Mouse (Mus musculus): ENCODE data around the gene Ints6.

Ints6 gene

DNA sequence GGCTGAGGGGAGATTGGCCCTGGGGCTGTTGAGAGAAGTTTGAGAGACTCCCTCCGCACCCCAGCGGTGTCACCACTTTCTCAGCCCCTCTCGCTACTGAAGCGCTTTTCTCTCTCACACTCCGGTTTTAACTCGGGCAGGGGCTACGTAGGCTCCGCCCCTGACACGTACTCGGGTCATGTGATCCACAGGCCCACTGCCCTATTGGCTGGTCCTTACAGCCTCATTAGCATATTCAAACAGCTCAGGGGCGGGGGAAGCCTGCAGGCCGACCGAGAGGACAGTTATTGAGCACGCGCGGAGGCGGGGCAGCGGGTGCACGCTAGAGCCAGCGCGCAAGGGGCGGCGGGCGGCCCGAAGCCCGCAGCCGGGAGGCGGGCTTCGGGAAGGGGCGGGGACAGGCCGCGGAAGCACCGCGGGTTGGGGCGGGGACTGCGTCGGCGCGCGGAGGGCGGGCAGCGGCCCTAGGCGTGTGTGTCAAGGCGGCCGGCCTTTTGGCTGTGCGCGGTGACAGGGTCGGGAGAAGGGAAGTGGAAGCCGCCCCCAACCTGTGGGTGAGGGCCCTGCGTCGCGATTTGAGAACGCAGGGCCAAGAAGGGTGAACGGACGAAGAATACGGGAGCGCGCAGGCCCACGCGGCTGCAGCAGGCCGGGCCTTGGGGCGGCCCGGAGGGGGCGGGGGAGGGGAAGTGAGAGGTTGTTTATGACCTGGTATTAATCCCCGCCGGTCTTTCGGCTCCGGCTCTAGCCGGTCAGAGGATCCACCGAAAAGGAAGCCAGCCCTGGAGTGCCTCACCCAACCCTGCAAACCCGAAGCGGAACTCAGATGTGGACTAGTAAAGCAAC is at the start of gene Ints6:
Gene Ints6, minus strand, starts transcription at position 134 of the 846 bp plus-strand sequence.
- DNase-seq (ENCODE audit: low read depth, low spot score) = peak; percentile 100

DNA sequence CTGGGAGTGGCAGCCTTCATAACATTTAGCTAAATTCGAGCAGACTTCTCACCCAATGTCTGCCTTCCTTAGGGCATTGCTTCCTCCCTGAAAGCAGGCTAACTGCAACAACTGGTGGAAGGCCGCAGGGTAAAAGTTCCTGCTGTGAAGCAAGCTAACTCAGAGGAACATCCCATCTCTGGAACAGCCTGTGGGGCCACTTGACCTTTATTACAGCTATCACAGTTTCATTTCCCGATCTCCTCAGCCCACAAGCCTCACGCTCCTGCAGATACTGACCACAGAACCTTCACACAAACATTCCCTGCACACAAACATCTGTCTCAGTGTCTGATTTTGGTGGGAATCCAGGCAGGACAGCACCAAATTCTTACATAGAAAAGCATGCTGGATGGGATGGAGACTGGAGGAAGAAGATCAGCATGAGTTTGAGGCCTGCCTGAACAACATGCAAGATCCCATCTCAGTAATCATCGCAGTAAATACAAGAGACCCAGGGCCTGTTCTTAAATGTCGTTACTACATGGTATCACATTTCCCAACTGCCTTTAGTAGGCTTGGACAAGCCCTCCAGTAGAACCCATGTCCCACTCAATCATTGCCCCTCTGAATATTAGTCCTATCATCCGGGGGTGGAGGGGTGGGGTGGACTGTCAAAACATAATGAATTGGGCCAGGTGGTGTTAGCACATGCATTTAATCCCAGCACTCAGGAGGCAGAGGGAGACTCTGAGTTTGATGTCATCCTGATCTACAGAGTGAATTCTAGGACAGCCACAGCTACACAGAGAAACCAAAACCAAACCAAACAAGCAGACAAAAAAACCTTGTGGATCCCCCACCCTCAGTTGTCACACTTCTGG is 47.9 kb upstream of the Ints6 start:
- DNase-seq (ENCODE audit: low read depth, low spot score) = no peak

DNA sequence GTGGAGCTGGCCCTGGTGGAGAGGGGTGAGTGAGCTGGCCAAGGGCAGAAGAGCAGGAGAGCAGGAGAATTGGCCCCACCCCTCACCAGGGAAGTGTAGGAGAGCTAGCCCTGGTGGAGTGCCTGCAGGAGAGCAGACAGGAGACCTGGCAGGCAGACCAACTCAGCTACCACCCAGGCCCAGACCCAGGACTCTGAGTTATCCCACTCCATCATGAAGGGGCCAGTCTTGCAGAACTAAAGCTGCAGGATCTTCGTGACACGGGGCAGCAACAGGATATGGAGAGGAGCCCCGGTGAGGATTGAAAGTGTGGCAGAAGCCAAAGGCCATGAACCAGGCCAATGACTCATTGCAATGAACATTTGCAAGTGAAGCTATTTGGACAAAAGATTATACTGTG is 46.0 kb upstream of the Ints6 start:
- DNase-seq (ENCODE audit: low read depth, low spot score) = no peak

DNA sequence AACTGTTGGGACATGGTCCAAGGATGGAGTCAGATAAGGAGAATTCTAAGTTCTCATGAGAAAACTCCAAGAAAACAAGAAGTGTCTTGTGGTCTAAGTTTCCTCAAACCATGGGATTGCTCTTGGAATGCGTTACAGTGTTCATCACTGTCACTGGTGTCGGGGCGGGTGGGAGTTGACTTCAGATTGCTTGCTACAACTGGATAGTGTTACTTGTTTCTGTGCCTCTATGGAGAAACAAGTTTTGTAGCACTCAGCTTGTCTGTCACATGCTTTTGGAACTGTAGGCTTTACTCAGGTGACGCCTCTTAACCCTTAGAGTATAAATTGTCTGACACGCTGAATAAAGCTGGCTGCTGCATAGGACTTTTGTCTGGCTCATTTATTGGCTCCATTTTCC is 42.2 kb upstream of the Ints6 start:
- no peak for DNase-seq (ENCODE audit: low read depth, low spot score)

DNA sequence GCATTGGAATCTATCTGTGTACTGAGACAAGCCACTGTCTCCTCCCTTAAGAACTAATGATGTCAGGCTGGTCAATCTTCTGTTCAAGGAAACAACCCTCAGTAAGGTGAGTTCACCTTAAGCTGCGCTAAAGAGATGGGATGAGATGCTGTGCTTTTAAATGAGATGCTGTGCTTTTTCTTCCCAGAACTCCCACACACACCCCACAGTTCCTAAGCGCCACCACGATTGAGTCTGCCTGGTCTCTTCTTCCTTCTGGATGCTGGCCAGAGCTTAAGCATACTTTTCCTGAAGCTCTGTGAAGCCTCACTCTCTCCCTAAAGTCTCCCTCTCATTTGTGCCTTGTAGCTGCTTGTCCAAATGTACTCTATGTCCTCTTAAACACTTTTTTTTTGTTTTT is 39.8 kb upstream of the Ints6 start:
- DNase-seq (ENCODE audit: low read depth, low spot score) = no peak

DNA sequence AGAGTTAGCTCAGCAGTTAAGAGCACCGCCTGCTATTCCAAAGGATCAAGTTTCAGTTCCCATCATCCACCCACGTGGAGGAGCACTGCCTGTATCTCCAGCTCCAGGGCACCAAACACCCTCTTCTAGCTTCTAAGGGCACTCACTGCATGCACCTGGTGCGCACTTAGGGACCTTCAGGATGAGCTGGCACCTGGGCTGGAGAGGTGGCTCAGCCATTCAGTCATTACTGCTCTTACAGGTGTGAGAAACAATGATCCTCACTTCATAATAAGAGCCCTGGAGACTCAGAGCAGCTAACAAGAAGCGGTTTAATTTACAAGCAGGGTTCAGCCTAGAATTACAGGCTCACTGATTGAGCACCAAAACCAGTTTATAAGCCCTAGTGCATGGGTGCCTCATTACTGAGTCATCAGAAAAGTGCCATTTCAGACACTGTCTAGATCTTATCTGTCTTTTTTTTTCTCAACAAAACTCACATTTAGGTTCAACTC is 37.7 kb upstream of the Ints6 start:
- peak; percentile 50 for DNase-seq (ENCODE audit: low read depth, low spot score)

DNA sequence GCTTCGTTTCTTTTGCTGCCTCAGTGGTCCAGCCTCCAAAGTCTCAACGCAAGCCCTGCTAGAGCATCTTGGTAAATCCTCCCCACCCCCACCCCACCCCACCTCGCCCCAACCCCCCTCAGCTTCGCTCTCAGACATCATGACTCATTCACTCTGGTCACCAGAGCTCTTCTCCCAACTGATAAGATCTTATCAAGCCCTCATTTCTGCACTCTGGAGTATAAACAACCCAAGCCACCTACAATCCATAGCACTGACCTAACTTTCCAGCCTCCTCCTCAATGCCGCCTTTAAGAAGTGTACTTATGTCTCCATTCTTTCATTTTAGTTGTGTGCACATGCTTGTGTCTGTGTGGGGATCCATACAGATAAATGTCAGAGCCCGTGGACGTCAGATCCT is 34.8 kb upstream of the Ints6 start:
- no peak for DNase-seq (ENCODE audit: low read depth, low spot score)

DNA sequence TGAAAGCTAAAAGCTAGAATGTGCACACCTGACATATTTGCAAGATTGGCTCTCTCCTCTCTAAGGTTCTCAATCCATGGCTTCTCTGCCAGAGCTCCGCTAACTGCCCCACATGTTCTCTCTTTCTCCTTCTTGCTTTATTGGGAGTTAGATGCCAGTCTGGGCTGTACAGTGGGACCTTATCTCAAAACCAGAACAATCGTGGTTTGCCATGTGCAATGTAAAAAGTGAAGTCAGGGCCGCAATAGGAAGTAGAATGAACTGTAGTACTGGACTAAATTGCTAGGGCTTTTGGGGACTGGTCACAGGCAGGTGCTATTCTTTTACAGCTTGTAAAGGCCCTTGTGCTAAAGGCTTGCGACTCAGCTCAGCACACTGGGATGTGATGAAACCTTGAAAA is 28.3 kb upstream of the Ints6 start:
- DNase-seq (ENCODE audit: low read depth, low spot score) = no peak

DNA sequence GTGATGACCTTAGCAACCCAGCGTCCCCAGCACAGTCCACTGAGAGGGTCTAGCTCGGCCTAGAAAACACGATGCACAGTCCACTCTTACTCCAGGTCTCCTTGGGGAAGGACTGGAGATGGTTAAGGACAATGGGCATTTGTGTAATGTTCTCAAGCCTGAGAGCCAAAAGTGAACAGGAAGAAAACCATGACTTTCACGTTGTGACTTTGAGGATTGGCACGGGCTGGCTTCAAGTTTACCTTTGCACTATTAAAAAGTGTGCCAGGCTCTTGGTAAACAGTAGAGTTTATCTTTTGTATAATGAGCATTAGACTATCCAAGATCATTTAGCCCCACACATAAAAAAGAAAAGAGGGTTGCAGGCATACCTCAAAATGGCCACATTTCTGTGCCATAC is 22.0 kb upstream of the Ints6 start:
- DNase-seq (ENCODE audit: low read depth, low spot score) = no peak

DNA sequence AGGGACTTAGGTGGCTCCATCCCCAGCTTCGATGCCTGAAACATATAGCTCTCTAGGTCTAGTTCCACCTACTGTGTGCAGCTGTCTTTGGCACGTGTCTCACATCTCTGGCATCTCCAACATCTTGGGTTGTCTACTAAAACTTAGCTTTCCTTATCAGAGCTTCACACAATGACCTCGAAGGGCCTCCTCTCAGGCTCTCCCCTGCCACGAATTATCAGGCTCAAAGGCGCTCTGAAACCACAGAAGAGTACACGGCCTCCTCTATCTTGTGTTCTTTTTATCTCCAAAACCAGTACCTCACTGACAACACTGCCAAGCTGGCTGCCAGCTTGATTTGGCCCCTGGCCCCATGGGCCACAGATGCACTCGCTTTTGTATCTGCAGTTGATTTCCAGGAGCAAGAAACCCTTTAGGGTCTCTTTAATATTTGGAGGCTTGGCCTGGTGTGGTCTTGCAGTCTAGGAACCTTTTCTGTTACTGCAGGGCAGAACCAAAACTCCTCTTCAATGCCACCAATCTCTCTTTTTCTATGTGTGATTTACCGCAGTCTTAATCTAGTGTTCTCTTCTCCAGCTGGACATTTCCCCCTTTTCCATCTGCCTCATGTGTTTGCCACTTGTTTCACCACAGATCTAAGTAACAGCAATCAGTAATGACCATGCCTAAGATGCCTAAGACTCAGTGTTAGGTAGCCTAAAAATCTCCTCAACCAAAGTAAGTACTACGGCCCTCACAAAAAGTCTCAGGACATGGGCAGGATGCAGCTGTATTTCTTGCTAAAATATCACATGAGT is 19.7 kb upstream of the Ints6 start:
- DNase-seq (ENCODE audit: low read depth, low spot score) = no peak

DNA sequence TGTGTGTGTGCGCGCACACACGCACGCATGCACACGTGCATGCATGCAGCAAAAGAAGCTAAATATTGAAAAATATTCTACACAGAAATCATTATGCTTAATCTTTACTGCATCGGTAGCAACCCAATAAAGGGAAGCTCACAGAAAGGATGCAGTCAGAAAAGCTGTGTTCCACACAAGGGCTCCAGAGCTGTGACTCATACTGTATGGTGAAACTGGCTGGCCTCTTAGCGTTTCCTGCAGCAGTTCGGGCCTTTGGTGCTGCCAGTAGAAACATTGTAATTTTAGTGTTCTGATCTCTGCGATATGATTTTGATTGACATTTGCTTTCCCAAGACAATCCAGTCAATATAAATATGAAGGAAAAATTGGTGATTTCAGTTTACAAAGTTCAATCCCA is 17.1 kb upstream of the Ints6 start:
- DNase-seq (ENCODE audit: low read depth, low spot score) = no peak

DNA sequence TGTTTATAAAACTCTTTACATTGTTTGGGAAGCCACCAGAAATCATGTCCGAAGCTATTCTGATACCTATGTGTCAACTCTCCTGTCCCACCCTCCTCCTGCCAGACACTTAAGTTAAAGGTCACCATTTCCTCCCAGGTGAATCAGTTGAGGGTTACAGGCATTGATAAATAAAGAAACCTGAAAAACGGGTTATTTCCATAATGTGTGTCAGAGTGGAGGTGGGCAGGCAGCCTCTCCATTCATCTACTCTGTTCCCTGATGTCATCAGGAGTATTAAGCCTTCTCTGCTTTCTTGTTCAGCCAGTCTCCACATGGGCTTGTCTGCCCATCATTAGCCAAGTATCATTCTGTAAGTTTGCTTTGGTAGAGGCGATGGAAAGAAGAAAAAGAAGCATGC is 14.1 kb upstream of the Ints6 start:
- no peak for DNase-seq (ENCODE audit: low read depth, low spot score)

DNA sequence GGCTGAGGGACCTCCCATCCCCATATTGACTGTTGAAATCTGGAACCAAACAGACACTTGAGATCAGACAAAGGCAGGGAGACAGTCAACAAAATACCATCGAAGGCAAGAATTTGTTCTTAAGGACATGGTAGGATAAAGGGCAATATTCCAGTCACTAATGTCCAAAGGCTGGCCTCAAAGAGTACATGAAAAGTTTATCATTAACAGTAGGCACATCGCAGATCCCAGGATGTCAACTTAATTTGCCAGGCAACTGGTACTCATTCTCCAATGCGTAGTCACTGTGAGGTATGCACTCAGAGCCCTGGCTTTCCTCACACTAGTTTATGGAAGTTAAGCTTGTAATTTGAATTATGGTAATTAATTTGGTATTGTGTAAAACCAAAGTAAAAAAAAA is 13.3 kb upstream of the Ints6 start:
- no peak for DNase-seq (ENCODE audit: low read depth, low spot score)

DNA sequence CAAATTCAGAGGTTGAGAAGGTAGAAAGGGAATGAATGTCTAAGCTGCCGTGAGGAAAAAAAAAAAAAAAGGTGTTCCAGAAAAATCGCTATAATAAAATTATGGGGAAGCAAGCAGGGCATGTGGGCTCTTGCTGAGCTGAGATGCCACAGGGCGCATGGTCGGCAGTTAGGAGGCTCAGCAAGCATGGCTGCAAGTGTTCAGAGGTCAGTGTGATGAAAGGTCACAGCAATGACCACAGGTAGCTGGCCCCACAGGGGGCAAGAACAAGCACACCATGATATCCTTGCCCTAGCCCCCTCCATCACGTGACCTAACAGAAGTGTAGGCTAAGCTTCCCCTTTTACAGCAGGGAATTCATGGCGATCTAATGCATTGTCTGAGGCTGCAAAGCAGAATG is 12.8 kb upstream of the Ints6 start:
- DNase-seq (ENCODE audit: low read depth, low spot score) = peak; percentile 46

DNA sequence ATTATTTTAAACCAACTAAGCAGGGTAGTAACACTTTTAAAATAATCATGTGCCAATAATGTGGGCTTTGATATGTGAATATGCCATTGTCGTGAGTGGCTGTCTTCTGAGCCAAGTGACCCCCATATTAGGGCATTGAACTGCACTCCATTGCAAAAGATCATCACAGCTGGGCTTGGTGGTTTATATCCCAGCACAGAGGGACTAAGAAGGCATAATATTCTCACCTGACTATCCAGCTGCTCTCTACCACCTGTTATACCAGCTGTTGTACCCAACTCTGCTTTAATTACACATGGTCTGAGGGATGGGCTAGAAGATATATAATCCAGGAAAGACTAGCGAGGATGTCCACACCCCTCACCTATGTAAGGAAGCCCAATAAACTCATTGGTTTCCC is 4.4 kb upstream of the Ints6 start:
- DNase-seq (ENCODE audit: low read depth, low spot score) = no peak

DNA sequence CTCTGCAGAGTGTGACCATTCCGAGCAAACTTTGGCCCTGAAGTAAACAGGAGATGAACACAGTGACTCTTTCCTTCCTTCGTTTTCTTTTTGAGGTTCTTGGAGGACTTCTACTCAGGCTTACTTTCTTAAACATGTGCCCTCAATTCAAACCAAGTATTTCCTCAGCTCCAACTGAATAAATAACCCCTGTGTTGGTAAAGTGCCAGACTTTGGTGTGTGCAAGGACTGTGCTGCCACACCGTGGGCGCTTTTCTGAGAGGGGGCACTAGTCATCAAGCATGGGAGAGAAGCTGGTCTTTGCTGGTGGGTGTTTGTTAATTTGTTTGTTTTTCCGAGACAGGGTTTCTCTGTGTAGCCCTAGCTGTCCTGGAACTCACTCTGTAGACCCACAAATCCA is 3.4 kb upstream of the Ints6 start:
- DNase-seq (ENCODE audit: low read depth, low spot score) = no peak

DNA sequence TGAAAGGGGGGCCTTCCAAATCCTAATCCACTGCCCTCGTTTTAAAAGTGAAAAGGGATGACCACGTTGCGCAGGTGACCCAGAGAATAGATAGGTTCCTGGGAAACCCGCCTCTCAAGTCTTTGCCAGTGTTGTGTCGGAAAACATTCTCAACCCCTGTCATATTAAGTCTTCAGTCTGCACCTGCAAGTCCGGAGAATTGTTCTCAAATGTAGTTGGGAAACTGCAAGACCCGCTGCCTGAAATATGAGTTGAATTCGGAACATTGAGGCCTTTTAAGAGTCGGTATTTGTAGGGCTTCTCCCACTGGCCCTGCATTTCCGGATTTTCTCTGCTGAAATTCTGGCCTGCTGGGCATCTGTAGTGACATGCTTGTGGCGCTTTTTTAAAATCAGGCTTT is 974 bp upstream of the Ints6 start:
- DNase-seq (ENCODE audit: low read depth, low spot score) = no peak

DNA sequence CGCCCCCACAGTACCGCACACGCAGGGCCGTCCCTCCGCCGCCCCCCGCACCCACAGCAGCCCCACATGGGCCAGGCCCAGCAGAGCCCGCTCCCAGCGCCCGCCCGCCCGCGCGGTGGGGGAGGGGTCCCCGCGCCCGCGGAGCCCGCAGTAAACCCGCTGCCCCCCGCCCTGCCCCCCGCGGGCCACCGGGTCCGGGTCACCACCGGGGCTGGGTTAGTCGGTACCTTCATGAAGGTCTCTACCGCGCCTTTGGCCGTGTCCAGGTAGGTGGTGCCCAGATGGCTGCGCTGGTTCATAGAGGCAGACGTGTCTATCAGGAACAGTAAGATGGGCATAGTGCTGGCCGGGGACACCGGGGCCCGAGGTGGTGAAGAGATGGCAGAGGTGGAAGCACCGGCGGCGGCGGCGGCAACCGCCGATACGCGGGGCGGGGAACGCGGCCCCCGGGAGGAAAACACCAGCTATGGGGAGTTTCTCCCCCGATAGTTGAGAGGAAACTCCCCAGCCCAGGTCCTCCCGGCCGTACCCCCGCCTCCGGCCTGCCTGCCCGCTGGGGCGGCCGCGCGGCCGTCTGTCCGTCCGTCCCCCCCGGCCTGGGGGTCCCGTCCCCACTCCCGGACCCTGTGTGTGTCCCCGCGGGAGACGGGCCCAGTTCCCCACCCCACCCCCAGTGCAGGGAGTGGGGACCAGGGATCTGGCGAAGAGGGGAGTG is 491 bp downstream of the Ints6 start:
- DNase-seq (ENCODE audit: low read depth, low spot score) = peak; percentile 17

DNA sequence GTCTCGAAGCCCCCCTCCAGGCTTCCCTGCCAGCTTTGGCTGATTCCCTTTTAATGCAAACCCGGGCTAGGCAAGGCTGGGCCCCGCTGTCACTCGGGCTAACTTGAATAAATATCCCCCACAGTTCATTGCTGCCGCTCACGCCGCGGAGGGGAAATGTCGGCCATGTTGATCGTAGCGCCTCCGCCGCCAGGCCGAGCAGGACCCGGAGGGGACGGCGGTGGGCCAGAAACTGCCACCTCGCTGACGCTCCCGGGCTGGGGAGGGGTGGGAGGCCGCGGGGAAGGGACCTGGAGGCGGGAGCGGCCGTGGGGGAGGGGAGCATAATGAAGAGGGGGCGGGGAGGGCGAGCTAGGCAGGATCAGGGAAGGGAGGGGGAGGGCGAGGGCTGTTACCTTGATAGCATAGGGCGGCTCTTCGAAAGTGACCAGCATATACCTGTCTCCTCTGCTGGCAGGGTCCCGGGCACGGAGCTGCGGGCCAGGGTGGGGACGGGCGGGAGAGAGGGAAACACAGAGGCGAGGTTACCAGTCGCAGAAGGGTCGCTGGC is 1.1 kb downstream of the Ints6 start:
- peak; percentile 81 for DNase-seq (ENCODE audit: low read depth, low spot score)

DNA sequence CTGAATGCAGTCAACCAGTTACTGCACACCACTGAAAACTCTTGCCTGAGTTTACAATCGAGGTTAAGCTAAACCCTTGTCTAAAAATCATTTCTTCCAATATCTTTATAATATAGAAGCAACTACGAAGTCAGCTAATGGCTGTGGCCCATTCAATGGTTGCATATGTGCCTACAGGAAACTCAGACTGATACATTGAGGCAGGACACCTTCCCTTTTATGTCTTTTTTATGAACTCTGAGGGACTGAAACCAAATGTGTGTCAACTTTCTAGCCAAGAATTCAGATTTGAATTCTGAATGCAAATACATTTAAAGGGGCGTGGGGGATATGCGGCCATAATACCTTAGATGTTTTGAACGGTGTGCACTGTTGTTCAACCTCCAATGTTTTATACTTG is 2.3 kb downstream of the Ints6 start:
- no peak for DNase-seq (ENCODE audit: low read depth, low spot score)

DNA sequence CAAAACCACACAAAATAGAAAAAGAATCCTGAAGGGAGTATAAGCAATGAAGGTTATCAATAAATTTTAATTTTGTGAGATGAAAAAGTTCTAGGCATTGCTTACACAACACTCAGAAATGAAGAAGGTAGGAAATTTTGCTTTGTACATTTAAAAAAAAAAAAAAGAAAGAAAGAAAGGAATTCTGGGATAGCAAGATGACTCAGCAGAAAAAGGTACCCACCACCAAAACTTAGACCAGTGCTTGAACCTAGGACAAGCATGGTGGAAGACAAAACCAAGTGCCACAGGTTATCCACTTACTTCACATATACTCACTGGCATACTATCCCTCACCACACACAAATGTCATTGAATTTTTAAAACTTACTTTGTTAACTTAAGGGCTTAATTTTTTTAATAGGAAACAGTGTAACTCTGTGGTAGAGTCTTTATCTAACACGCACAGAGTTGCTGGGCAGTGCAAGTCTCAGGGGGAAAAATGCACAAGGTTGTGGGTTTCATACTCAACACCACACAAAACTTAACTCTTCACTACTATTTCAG is 5.8 kb downstream of the Ints6 start:
- DNase-seq (ENCODE audit: low read depth, low spot score) = no peak

All from ES-CJ7 (cell line).